Mouse (Mus musculus) C2C12 (cell line): ENCODE measurements at regions not wholly inside any gene's neighbourhood (a gene's known extent, or its start where the extent isn't known, plus 50 kb on each side); places are given as distances from the start of the nearest gene placed in this dataset.
A peak's percentile ranks its signal among the peaks of the same experiment; 100 is the strongest.

Experiments used
- H3K27me3 ChIP-seq: one replicate; pipeline ENCODE4 v1.6.1; 2011; ENCODE audit not compliant: control insufficient read depth, insufficient read depth, insufficient read length
- H3K36me3 ChIP-seq: one replicate; pipeline ENCODE4 v1.6.1; 2011; ENCODE audit not compliant: control insufficient read depth, insufficient read depth
- H3K4me3 ChIP-seq: one replicate; pipeline ENCODE4 v1.5.1; 2011; ENCODE audit warnings: mild to moderate bottlenecking, control low read depth; ENCODE audit not compliant: poor library complexity, insufficient read depth, severe bottlenecking
- H3K79me2 ChIP-seq: one replicate; pipeline ENCODE4 v1.6.1; 2011; ENCODE audit not compliant: control insufficient read depth, insufficient read depth
- H3K79me3 ChIP-seq: one replicate; pipeline ENCODE4 v1.6.1; 2011; ENCODE audit warnings: low read depth, control low read depth
- H3ac ChIP-seq: one replicate; pipeline ENCODE3; 2011; ENCODE audit warnings: low read depth; ENCODE audit not compliant: control insufficient read depth, insufficient read length
- CEBPB ChIP-seq: IDR thresholded peaks from one replicate; pipeline ENCODE4 v1.6.1; 2011; ENCODE audit warnings: low read depth, mild to moderate bottlenecking, control low read depth, moderate library complexity
- CTCF ChIP-seq: IDR thresholded peaks from one replicate; pipeline ENCODE4 v1.5.1; 2011; ENCODE audit not compliant: control insufficient read depth, insufficient read depth, insufficient read length
- FOSL1 ChIP-seq: IDR thresholded peaks from one replicate; pipeline ENCODE4 v1.8.0; 2011; ENCODE audit warnings: mild to moderate bottlenecking, low read length; ENCODE audit not compliant: poor library complexity, insufficient read depth, severe bottlenecking
- MAX ChIP-seq: IDR thresholded peaks from one replicate; pipeline ENCODE4 v1.6.1; 2011; ENCODE audit warnings: mild to moderate bottlenecking, control low read depth
- MYOD1 ChIP-seq: IDR thresholded peaks from one replicate; pipeline ENCODE4 v1.6.1; 2011; ENCODE audit warnings: low read depth; ENCODE audit not compliant: control insufficient read depth, insufficient read length
- MYOG ChIP-seq: IDR thresholded peaks from one replicate; pipeline ENCODE4 v1.6.1; 2011; ENCODE audit not compliant: control insufficient read depth, insufficient read length; ENCODE audit errors: extremely low read depth
- USF1 ChIP-seq: IDR thresholded peaks from one replicate; pipeline ENCODE4 v1.6.1; 2011; ENCODE audit warnings: low read depth, mild to moderate bottlenecking, control low read depth, moderate library complexity

DNA sequence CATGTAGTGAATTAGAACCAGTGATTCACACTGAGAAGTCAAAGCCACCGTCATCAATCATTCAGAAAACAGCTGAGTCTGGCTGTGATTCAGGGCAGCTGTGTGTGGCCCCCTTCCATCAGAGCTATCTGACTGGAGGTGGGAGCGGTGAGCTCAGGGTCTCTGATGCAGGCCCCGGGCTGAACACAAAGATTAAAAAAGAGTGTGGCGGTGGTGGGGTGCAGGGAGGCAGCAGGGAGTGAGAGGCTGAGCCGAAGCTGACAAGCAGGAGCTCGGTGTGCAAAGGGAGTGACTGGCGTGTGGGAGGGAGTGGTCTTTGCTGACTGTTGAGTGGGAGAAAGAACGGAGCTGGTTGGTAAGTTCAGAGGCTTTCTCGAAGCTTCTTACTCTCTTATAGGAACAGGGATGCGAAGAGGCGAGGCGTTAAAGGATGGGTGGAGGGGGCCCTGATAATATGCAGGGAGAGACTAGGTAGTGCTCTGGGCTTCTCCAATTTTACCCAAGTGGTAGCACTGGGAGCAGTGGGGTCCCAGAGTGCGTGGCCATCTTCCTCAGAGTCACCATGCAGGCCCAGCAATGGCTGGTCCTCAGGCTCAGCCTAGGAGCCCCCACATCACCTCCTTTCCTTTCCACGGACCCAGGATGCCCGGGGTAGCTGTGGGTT, 116.1 kb upstream of the Fstl4 start:
- Histone ChIP-seq H3K36me3 (no peaks in the 10 kb centered on the region), H3K4me3 (no peak overlapping the region), H3K27me3 (no peaks in the 10 kb centered on the region), H3K79me3 (peaks cover 5% of the 10 kb centered on the region), H3K79me2 (peaks cover 11% of the 10 kb centered on the region), H3ac (peak overlapping the region; percentile 58)
- TF ChIP-seq FOSL1 (peak; percentile 29), MAX (peak; percentile 18), CEBPB (no peak), CTCF (no peak), USF1 (no peak), MYOD1 (peak; percentile 95), MYOG (no peak)

DNA sequence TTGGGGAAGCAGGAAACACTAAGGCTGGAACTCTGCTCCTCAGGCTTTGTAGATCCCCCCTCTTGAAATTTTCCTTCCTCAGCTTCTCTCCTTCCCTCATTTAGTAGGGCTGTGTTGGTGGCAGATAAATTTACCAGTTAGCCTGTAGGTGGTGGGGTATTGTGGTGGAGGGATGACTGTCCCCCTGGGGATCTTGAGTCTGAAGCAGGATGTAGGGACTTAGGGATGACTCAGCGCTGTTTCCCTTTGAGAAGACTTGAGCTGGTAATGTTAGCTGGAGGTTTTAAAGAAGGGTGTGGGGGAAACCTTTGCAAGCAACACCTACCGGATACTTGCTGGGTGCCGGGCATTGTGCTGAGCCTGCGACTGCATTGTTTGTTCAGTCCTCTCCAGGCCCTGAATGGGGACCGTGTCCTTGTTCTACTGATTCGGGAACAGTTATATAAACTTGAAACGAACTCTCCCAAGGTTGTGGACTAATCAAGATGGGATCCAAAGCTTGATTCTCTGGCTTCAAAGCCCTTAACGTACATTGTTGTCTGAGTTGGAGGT, 115.5 kb upstream of the Fstl4 start:
- H3ac ChIP-seq: peak overlapping the region; percentile 58
- TF ChIP-seq CEBPB (no peak), MYOD1 (peak; percentile 42), MAX (peak; percentile 68), FOSL1 (peak; percentile 89)
- peaks cover 5% of the 10 kb centered on the region for H3K79me3 ChIP-seq
- H3K36me3 ChIP-seq: no peaks in the 10 kb centered on the region
- H3K4me3 ChIP-seq: no peak overlapping the region
- H3K27me3 ChIP-seq: no peaks in the 10 kb centered on the region
- peaks cover 11% of the 10 kb centered on the region for H3K79me2 ChIP-seq

GRCm38 (mm10) chr11:52654640-52655039, 109.8 kb upstream of the Fstl4 start:
- Histone ChIP-seq H3K4me3 (no peak overlapping the region), H3K27me3 (no peaks in the 10 kb centered on the region), H3K79me3 (peaks cover 5% of the 10 kb centered on the region), H3K79me2 (peaks cover 11% of the 10 kb centered on the region), H3K36me3 (no peaks in the 10 kb centered on the region), H3ac (no peak overlapping the region)
- no peak for TF ChIP-seq CEBPB
- no peak for TF ChIP-seq FOSL1
- no peak for TF ChIP-seq CTCF
- TF ChIP-seq MAX: no peak
- TF ChIP-seq MYOG: no peak
- no peak for TF ChIP-seq USF1
- no peak for TF ChIP-seq MYOD1

- H3K27me3 ChIP-seq: no peaks in the 10 kb centered on the region
- no peak for TF ChIP-seq USF1
- no peak for TF ChIP-seq CTCF
- peak; percentile 16 for TF ChIP-seq MAX
- TF ChIP-seq MYOG: no peak
- TF ChIP-seq MYOD1: peak; percentile 50
- TF ChIP-seq FOSL1: peak; percentile 90
- peak; percentile 11 for TF ChIP-seq CEBPB
- H3ac ChIP-seq: no peak overlapping the region
- no peaks in the 10 kb centered on the region for H3K36me3 ChIP-seq
- H3K4me3 ChIP-seq: no peak overlapping the region
- no peaks in the 10 kb centered on the region for H3K79me3 ChIP-seq
- H3K79me2 ChIP-seq: no peaks in the 10 kb centered on the region
These were observed 108.5 kb upstream of the Fstl4 start for GRCm38 (mm10) chr11:52655720-52656474.

DNA sequence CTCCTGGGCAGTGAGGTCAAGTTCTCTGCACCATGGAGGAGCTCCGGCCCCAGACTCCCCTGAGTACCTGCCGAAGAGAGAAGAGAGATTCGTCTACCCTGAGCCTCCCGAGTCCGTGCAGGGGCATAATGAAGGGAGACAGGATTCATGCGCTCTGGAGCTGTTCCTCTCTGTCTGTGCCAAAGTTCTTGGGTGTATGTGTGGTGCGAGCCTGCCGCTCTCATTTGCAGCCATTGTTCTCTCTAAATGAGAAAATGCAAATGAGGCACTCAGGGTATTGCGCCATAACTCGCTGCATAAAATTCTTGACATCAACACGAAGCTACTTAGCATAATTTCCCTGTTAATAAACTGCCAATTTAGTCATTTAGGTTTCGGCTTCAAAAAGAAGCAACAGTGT, 103.2 kb upstream of the Fstl4 start:
- TF ChIP-seq CTCF (no peak), MAX (no peak), FOSL1 (no peak), CEBPB (no peak), MYOG (no peak), MYOD1 (no peak), USF1 (no peak)
- Histone ChIP-seq H3K79me2 (no peaks in the 10 kb centered on the region), H3K79me3 (no peaks in the 10 kb centered on the region), H3K4me3 (no peak overlapping the region), H3K36me3 (no peaks in the 10 kb centered on the region), H3K27me3 (no peaks in the 10 kb centered on the region), H3ac (no peak overlapping the region)
